Mouse (Mus musculus) lung, postnatal 0 days (tissue): ENCODE measurements around the gene Tagap1.
"Not testable (repeated sequence)": the region's sequence is repeated elsewhere in the genome, so short reads cannot be mapped to it uniquely, and the experiment has no call there.

Experiments used
- CTCF ChIP-seq: IDR thresholded peaks from 2 replicates; pipeline ENCODE4 v1.5.1; 2016; ENCODE audit warnings: antibody characterized with exemption, mild to moderate bottlenecking
- EP300 ChIP-seq: IDR thresholded peaks from 2 replicates; pipeline ENCODE4 v1.6.1; 2016; ENCODE audit warnings: antibody characterized with exemption, mild to moderate bottlenecking, control low read depth

DNA sequence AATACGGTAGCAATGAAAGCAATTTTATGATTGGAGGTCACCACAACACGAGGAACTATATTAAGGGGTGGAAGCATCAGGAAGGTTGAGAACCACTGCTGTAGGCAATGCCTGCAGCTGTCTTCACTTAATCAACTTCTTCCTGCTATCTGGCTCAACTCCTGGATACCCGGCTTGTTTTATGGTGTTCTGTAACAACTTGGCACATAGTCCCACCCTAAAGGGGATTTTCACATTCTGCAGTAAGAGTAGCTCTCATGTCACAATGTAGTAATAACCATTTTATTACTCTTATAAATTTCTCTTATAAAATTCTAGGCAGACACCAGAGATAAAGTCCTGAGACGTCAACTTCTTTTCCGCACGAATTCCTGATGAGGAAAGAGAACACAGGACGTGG lies 48.5 kb upstream of the Tagap1 start:
- not testable (repeated sequence) for TF ChIP-seq CTCF, EP300
